Mouse (Mus musculus) embryonic facial prominence, embryonic 10.5 days (tissue): ENCODE measurements around the gene S100a4. TPM values are rescaled to one million over a fixed set of nuclear protein-coding genes. Genes with fewer than 3 reads are reported as not detected.

Experiments used
- DNase-seq: peaks from one replicate; pipeline ENCODE4 v3.0.0-alpha.2; 2017; ENCODE audit warnings: low spot score
- H3K27ac ChIP-seq: fragments of 300-500 bp; sonication (generic); replicated peaks from 2 replicates; pipeline ENCODE4 v1.5.1; 2016; ENCODE audit warnings: mild to moderate bottlenecking
- H3K27me3 ChIP-seq: fragments of 300-500 bp; sonication (generic); replicated peaks from 2 replicates; pipeline ENCODE4 v1.6.1; 2016; ENCODE audit warnings: low read depth, mild to moderate bottlenecking; ENCODE audit not compliant: poor library complexity, severe bottlenecking
- H3K36me3 ChIP-seq: fragments of 300-500 bp; sonication (generic); replicated peaks from 2 replicates; pipeline ENCODE4 v1.6.1; 2016; ENCODE audit warnings: mild to moderate bottlenecking, moderate library complexity
- H3K4me1 ChIP-seq: fragments of 300-500 bp; sonication (generic); 2 replicates; pipeline ENCODE4 v1.6.1; 2016
- H3K4me3 ChIP-seq: fragments of 300-500 bp; sonication (generic); 2 replicates; pipeline ENCODE4 v1.5.1; 2016; ENCODE audit warnings: mild to moderate bottlenecking, moderate library complexity
- H3K9me3 ChIP-seq: fragments of 300-500 bp; sonication (generic); 2 replicates; pipeline ENCODE4 v1.6.1; 2016; ENCODE audit warnings: mild to moderate bottlenecking
- WGBS: fragments of 180-500 bp; shearing (Covaris S2); methylation state at CpG from one replicate; pipeline ENCODE4 v1.1.7; 2016; 5-methylcytosine and 5-hydroxymethylcytosine counted together
- polyA plus RNA-seq: library from polyadenylated mRNA; unstranded; fragments of >200 nt; fragmentation: Nextera tagmentation; extraction: Ambion mirVana; gene quantifications from 2 replicates; pipeline ENCODE4 v1.2.1, GENCODE M21; 2016

The S100a4 gene
- 1.1 TPM in 1 of 2 replicates, not detected in the other for polyA plus RNA-seq

DNA sequence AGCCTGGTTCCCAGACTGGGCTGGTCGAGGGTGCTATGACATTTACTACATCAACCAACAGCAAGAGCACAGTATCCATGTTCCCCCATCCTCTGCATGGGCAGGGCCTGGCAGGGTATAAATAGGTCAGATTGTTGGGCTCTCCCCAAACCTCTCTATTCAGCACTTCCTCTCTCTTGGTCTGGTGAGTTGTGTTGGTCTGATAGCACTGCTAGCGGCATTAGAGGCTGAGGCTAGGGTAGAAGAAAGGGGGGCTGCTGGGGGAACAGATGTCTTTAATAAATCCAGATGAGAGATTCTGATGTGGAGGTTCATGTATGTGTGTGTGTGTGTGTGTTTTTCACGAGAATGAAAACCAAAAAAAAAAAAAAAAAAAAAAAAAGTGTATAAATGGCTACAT is at the start of gene S100a4:
Gene S100a4, plus strand, starts transcription at position 149 of the 400 bp plus-strand sequence.
- WGBS = 42% methylated on average over 3 of the region's 3 CpGs

GRCm38 (mm10) chr3:90555954-90556353 is 47.6 kb upstream of the S100a4 start:
- Histone ChIP-seq H3K4me1 (no peaks in the 10 kb centered on the region), H3K9me3 (no peaks in the 10 kb centered on the region), H3K27ac (no peak overlapping the region), H3K36me3 (no peaks in the 10 kb centered on the region), H3K4me3 (no peak overlapping the region), H3K27me3 (no peaks in the 10 kb centered on the region)
- WGBS = 66% methylated on average over 5 of the region's 5 CpGs
- no peak for DNase-seq

More for the DNA sequence above, at the start of gene S100a4:
- peaks cover 46% of the 10 kb centered on the region for H3K4me1 ChIP-seq
- DNase-seq = no peak
- no peaks in the 10 kb centered on the region for H3K27me3 ChIP-seq
- H3K4me3 ChIP-seq = no peak within 1 kb of the TSS
- H3K36me3 ChIP-seq = no peaks in the 10 kb centered on the region
- peak within 1 kb of the TSS; percentile 75 for H3K27ac ChIP-seq
- no peaks in the 10 kb centered on the region for H3K9me3 ChIP-seq

- Histone ChIP-seq H3K9me3 (no peaks in the 10 kb centered on the region), H3K4me1 (no peaks in the 10 kb centered on the region), H3K4me3 (no peak within 1 kb of the TSS), H3K36me3 (no peaks in the 10 kb centered on the region), H3K27me3 (no peaks in the 10 kb centered on the region), H3K27ac (no peak within 1 kb of the TSS)
- 84% methylated on average over 6 of the region's 6 CpGs for WGBS
- no peak for DNase-seq
Observed at GRCm38 (mm10) chr3:90560008-90560628, 43.5 kb upstream of the S100a4 start, which contains the start of gene S100a3. Gene S100a3, plus strand, starts transcription at chr3:90560578.

DNA sequence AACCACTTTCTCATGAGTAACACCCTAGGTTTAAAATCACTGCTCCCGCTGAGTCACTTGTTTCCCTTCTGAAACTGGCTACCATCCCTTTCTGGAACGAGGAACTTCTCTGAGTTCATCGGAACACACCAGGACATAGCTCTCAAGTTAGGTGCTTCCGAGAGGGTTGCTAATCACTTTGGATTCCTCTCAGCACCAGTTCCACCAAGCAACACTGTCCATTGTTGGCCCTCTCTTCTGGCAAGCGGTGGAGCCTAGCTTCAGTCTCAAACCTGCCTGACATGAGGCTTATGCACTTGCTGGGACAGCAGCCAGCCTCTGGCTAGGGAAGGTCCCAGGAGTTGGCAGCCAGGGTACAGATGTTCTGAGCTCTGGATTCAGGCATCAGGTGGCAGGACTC is 28.9 kb upstream of the S100a4 start:
- no peak overlapping the region for H3K4me3 ChIP-seq
- H3K4me1 ChIP-seq = no peaks in the 10 kb centered on the region; the same call in 1 of the 2 replicates
- no peaks in the 10 kb centered on the region for H3K9me3 ChIP-seq
- no peaks in the 10 kb centered on the region for H3K27me3 ChIP-seq
- DNase-seq = no peak
- 88% methylated on average over 5 of the region's 5 CpGs for WGBS
- H3K27ac ChIP-seq = no peak overlapping the region
- H3K36me3 ChIP-seq = no peaks in the 10 kb centered on the region

GRCm38 (mm10) chr3:90575320-90575719 is 28.3 kb upstream of the S100a4 start:
- Histone ChIP-seq H3K27me3 (no peaks in the 10 kb centered on the region), H3K4me1 (no peaks in the 10 kb centered on the region; the same call in 1 of the 2 replicates), H3K4me3 (no peak overlapping the region), H3K36me3 (no peaks in the 10 kb centered on the region), H3K27ac (no peak overlapping the region), H3K9me3 (no peaks in the 10 kb centered on the region)
- 86% methylated on average over 3 of the region's 3 CpGs for WGBS
- no peak for DNase-seq

DNA sequence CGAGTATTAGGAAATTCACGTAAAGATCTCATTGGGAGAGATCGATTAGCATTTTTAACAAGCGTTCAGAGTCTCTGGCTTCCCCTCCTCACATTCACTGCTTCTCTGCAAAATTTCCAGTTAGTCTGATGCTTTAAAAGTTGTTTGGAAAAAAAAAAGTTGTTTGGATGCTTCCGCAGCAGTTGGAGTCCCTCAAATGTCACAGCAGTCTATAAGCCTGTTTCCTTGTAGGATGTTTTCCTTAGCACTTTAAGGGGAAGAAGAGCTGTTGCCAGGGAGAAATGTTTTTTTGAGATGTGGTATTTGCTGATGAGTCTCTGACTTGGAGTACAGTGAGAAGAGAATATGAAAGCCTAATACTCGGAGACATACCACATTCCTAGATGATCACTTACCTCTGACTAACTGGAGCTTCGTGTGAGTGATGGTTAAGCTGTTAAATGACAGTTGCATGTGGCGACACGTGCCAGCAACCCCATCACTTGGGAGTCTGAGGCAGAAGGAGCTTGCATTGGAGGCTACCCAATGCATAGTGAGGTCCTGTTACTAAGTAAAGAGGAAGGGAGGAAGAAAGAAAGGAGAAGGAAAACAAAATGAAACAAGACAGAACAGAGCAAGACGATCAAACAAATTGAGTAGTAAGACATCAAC is 27.1 kb upstream of the S100a4 start:
- H3K9me3 ChIP-seq = no peaks in the 10 kb centered on the region
- no peak overlapping the region for H3K27ac ChIP-seq
- no peak for DNase-seq
- no peaks in the 10 kb centered on the region for H3K36me3 ChIP-seq
- 78% methylated on average over 10 of the region's 10 CpGs for WGBS
- H3K4me1 ChIP-seq = no peaks in the 10 kb centered on the region; the same call in 1 of the 2 replicates
- no peaks in the 10 kb centered on the region for H3K27me3 ChIP-seq
- H3K4me3 ChIP-seq = no peak overlapping the region

DNA sequence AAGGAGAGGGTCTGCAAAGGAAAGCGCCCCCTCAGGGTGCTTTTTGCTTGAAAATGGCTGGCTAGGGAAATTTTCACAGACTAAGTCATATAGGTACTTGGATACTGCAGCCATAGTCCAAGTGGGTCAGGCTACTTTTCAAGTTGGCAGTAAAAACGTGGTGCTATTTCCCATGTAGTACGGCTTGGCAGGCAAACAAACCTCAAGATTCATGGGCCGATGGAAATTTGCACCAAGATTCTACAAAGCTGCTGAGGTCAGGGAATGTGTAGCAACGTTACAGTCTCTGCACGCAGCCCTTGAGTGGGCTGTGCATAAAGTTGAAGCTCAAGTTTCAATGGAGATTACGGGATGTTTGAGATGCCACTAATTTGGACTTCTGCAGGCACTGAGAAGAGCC is 24.1 kb upstream of the S100a4 start:
- WGBS = 76% methylated on average over 7 of the region's 7 CpGs
- H3K9me3 ChIP-seq = no peaks in the 10 kb centered on the region
- DNase-seq = no peak

GRCm38 (mm10) chr3:90581141-90581540 is 22.4 kb upstream of the S100a4 start:
- peaks cover 2% of the 10 kb centered on the region; the same call in 1 of the 2 replicates for H3K4me1 ChIP-seq
- H3K27ac ChIP-seq = no peak overlapping the region
- no peaks in the 10 kb centered on the region for H3K36me3 ChIP-seq
- no peaks in the 10 kb centered on the region for H3K9me3 ChIP-seq
- H3K4me3 ChIP-seq = no peak overlapping the region
- WGBS = 94% methylated on average over 5 of the region's 5 CpGs
- no peak for DNase-seq
- H3K27me3 ChIP-seq = no peaks in the 10 kb centered on the region

More for the DNA sequence above, 24.1 kb upstream of the S100a4 start:
- Histone ChIP-seq H3K27me3 (no peaks in the 10 kb centered on the region), H3K36me3 (no peaks in the 10 kb centered on the region), H3K27ac (no peak overlapping the region), H3K4me1 (peaks cover 2% of the 10 kb centered on the region; the same call in 1 of the 2 replicates), H3K4me3 (no peak overlapping the region)

DNA sequence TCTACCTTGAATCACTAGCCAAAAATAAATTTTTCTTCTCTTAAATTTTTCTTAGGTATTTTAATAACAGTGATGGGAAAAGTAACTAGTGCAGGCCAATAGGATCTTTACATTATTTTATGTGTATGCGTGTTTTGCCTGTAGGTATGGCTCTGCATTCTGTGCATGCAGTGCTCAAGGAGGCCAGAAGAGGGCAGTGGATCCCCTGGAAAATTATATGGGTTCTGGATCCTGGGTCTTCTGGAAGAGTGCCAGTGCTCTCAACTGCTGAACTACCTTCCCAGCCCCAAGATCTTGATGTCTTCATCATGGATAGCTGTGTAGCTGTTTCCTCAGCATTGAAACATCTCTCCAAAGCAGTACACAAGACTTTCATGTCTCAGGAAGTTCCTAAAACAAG is 21.4 kb upstream of the S100a4 start:
- Histone ChIP-seq H3K4me1 (peaks cover 2% of the 10 kb centered on the region; the same call in 1 of the 2 replicates), H3K27ac (no peak overlapping the region), H3K4me3 (no peak overlapping the region), H3K9me3 (no peaks in the 10 kb centered on the region), H3K27me3 (no peaks in the 10 kb centered on the region), H3K36me3 (no peaks in the 10 kb centered on the region)
- no peak for DNase-seq
- WGBS = 95% methylated on average over 1 of the region's 1 CpGs

- H3K27me3 ChIP-seq = no peaks in the 10 kb centered on the region
- peaks cover 2% of the 10 kb centered on the region; the same call in 1 of the 2 replicates for H3K4me1 ChIP-seq
- no peak overlapping the region for H3K4me3 ChIP-seq
- H3K27ac ChIP-seq = no peak overlapping the region
- H3K36me3 ChIP-seq = no peaks in the 10 kb centered on the region
- WGBS = 89% methylated on average over 4 of the region's 4 CpGs
- no peaks in the 10 kb centered on the region for H3K9me3 ChIP-seq
- no peak for DNase-seq
Observed at GRCm38 (mm10) chr3:90582556-90582955, 21.0 kb upstream of the S100a4 start.

GRCm38 (mm10) chr3:90583893-90584292 is 19.7 kb upstream of the S100a4 start:
- H3K36me3 ChIP-seq = no peaks in the 10 kb centered on the region
- 58% methylated on average over 3 of the region's 3 CpGs for WGBS
- H3K9me3 ChIP-seq = no peaks in the 10 kb centered on the region
- H3K4me3 ChIP-seq = no peak overlapping the region
- no peak for DNase-seq
- H3K4me1 ChIP-seq = peaks cover 2% of the 10 kb centered on the region; the same call in 1 of the 2 replicates
- no peak overlapping the region for H3K27ac ChIP-seq
- H3K27me3 ChIP-seq = no peaks in the 10 kb centered on the region

DNA sequence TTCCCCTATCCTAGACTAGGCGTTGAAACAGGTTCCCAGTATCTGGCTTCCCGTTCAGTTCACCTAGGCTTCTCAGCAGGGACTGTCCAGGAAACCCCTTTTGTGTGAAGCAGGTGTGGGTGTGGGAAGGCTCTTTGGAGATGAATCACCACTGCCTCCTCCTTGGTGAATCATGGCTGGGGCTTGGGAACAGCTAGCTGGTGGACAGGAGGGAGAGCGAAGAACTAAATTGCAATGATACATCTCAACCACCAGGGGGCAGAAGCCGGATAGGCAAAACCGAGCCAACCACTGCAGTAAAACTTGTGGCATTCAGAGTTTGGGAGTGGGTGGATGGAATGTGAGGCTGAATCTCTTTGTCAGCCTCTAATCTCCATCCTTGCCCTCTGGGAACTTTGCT is 18.0 kb upstream of the S100a4 start:
- peak; percentile 75 for DNase-seq
- Histone ChIP-seq H3K9me3 (no peaks in the 10 kb centered on the region), H3K4me1 (peaks cover 12% of the 10 kb centered on the region; the same call in 1 of the 2 replicates), H3K27me3 (no peaks in the 10 kb centered on the region), H3K4me3 (no peak overlapping the region), H3K27ac (no peak overlapping the region), H3K36me3 (no peaks in the 10 kb centered on the region)
- 32% methylated on average over 5 of the region's 5 CpGs for WGBS
